Mouse (Mus musculus) myocyte (in vitro differentiated cells): ENCODE measurements around the gene F7. TPM values are rescaled to one million over a fixed set of nuclear protein-coding genes. Genes with fewer than 3 reads are reported as not detected.
"Not testable (repeated sequence)": the region's sequence is repeated elsewhere in the genome, so short reads cannot be mapped to it uniquely, and the experiment has no call there.

ENCODE experiments used
- H3K27me3 ChIP-seq: one replicate; pipeline ENCODE4 v1.6.1; 2011; ENCODE audit not compliant: control insufficient read depth, insufficient read depth, insufficient read length
- H3K36me3 ChIP-seq: one replicate; pipeline ENCODE4 v1.6.1; 2011; ENCODE audit not compliant: control insufficient read depth, insufficient read depth
- H3K4me2 ChIP-seq: one replicate; pipeline ENCODE4 v1.6.1; 2011; ENCODE audit warnings: low read depth, control low read depth
- H3K4me3 ChIP-seq: one replicate; pipeline ENCODE4 v1.5.1; 2011; ENCODE audit warnings: mild to moderate bottlenecking, control low read depth, moderate library complexity
- H3K79me2 ChIP-seq: one replicate; pipeline ENCODE4 v1.6.1; 2011; ENCODE audit not compliant: control insufficient read depth, insufficient read depth
- H3ac ChIP-seq: one replicate; pipeline ENCODE4 v1.6.1; 2011; ENCODE audit not compliant: control insufficient read depth, insufficient read length
- CEBPB ChIP-seq: IDR thresholded peaks from 2 replicates; pipeline ENCODE4 v1.6.1; 2011; ENCODE audit warnings: mild to moderate bottlenecking, moderate library complexity; ENCODE audit not compliant: poor library complexity, insufficient read depth, severe bottlenecking
- E2F4 ChIP-seq: IDR thresholded peaks from one replicate; pipeline ENCODE4 v1.6.1; 2011; ENCODE audit warnings: mild to moderate bottlenecking, control low read depth, moderate library complexity; ENCODE audit not compliant: insufficient read depth
- MAX ChIP-seq: IDR thresholded peaks from one replicate; pipeline ENCODE4 v1.6.1; 2011; ENCODE audit warnings: low read depth, mild to moderate bottlenecking, control low read depth
- MYOD1 ChIP-seq, 3 experiments: IDR thresholded peaks; one replicate each; pipeline ENCODE4 v1.6.1; 2011; ENCODE audit warnings: control low read depth in 2 of 3, low read depth in 2 of 3, mild to moderate bottlenecking in 2 of 3, moderate library complexity in 1 of 3; ENCODE audit not compliant: insufficient read length in 2 of 3, control insufficient read depth in 1 of 3
- MYOG ChIP-seq, 3 experiments: IDR thresholded peaks; one replicate each; pipeline ENCODE4 v1.6.1; 2011; ENCODE audit warnings: control low read depth in 2 of 3, low read depth in 2 of 3, mild to moderate bottlenecking in 2 of 3; ENCODE audit not compliant: insufficient read length in 2 of 3, control insufficient read depth in 1 of 3, insufficient read depth in 1 of 3
- POLR2A ChIP-seq: IDR thresholded peaks from one replicate; pipeline ENCODE4 v1.6.1; 2011; ENCODE audit warnings: low read depth, mild to moderate bottlenecking, control low read depth, moderate library complexity; ENCODE audit not compliant: insufficient read length
- POLR2AphosphoS2 ChIP-seq: IDR thresholded peaks from one replicate; pipeline ENCODE4 v1.6.1; 2011; ENCODE audit warnings: low read depth, control low read depth; ENCODE audit not compliant: insufficient read length
- REST ChIP-seq: IDR thresholded peaks from one replicate; pipeline ENCODE4 v1.6.1; 2011; ENCODE audit warnings: mild to moderate bottlenecking, control low read depth, moderate library complexity; ENCODE audit not compliant: insufficient read depth, insufficient read length
- SRF ChIP-seq: IDR thresholded peaks from one replicate; pipeline ENCODE4 v1.6.1; 2011; ENCODE audit warnings: low read depth; ENCODE audit not compliant: control insufficient read depth, insufficient read length
- TCF12 ChIP-seq: IDR thresholded peaks from one replicate; pipeline ENCODE4 v1.6.1; 2011; ENCODE audit warnings: mild to moderate bottlenecking, control low read depth; ENCODE audit not compliant: poor library complexity, insufficient read depth, severe bottlenecking
- TCF3 ChIP-seq: IDR thresholded peaks from one replicate; pipeline ENCODE4 v1.6.1; 2011; ENCODE audit warnings: low read depth, control low read depth; ENCODE audit not compliant: insufficient read length
- USF1 ChIP-seq: IDR thresholded peaks from one replicate; pipeline ENCODE4 v1.6.1; 2011; ENCODE audit warnings: low read depth, mild to moderate bottlenecking, control low read depth, moderate library complexity
- polyA plus RNA-seq: library from polyadenylated mRNA; unstranded; fragments of >200 nt; fragmentation: generic; extraction: Trizol; gene quantifications from one replicate; pipeline ENCODE4 v1.2.1, GENCODE M21; 2012; ENCODE audit warnings: missing spikeins

Gene F7
- polyA plus RNA-seq, 1 experiment = 0.08 TPM

GRCm38 (mm10) chr8:13060441-13061150 lies 34.8 kb downstream of the F7 start, which contains the start of gene Proz:
Gene Proz, plus strand, starts transcription at chr8:13060914.
- no peak within 1 kb of the TSS for H3K4me2 ChIP-seq
- TF ChIP-seq MYOG (IDR thresholded peaks at IDR 0.05; ENCODE audit: control insufficient read depth in 1 of 3, insufficient read depth in 1 of 3, insufficient read length in 2 of 3, low read depth in 2 of 3) = no peak
- TF ChIP-seq MYOD1 (IDR thresholded peaks at IDR 0.05; ENCODE audit: control insufficient read depth in 1 of 3, insufficient read length in 2 of 3, low read depth in 2 of 3) = no peak
- no peak for TF ChIP-seq TCF12
- no peak for TF ChIP-seq USF1
- no peak for TF ChIP-seq POLR2A
- no peak for TF ChIP-seq TCF3
- no peak for TF ChIP-seq CEBPB
- TF ChIP-seq POLR2AphosphoS2 = no peak
- TF ChIP-seq MAX = no peak
- no peak for TF ChIP-seq REST
- no peak for TF ChIP-seq SRF
- TF ChIP-seq E2F4 = no peak

GRCm38 (mm10) chr8:13063112-13063511 lies 37.3 kb downstream of the F7 start:
- Histone ChIP-seq H3ac (no peak overlapping the region), H3K4me2 (no peak overlapping the region), H3K27me3 (peaks cover 38% of the 10 kb centered on the region), H3K79me2 (no peaks in the 10 kb centered on the region), H3K4me3 (no peak overlapping the region), H3K36me3 (no peaks in the 10 kb centered on the region)
- no peak for TF ChIP-seq MAX
- TF ChIP-seq E2F4 = no peak
- TF ChIP-seq MYOD1 (IDR thresholded peaks at IDR 0.05; ENCODE audit: control insufficient read depth in 1 of 3, insufficient read length in 2 of 3, low read depth in 2 of 3) = no peak
- TF ChIP-seq SRF = no peak
- no peak for TF ChIP-seq TCF12
- TF ChIP-seq USF1 = no peak
- no peak for TF ChIP-seq REST
- TF ChIP-seq POLR2AphosphoS2 = no peak
- no peak for TF ChIP-seq CEBPB
- no peak for TF ChIP-seq TCF3
- TF ChIP-seq POLR2A = no peak
- no peak for TF ChIP-seq MYOG (IDR thresholded peaks at IDR 0.05; ENCODE audit: control insufficient read depth in 1 of 3, insufficient read depth in 1 of 3, insufficient read length in 2 of 3, low read depth in 2 of 3)

More at GRCm38 (mm10) chr8:13060441-13061150, 34.8 kb downstream of the F7 start, which contains the start of gene Proz:
- no peaks in the 10 kb centered on the region for H3K36me3 ChIP-seq
- H3ac ChIP-seq = no peak within 1 kb of the TSS
- no peaks in the 10 kb centered on the region for H3K79me2 ChIP-seq
- H3K4me3 ChIP-seq = no peak within 1 kb of the TSS
- peaks cover 56% of the 10 kb centered on the region for H3K27me3 ChIP-seq

- Histone ChIP-seq H3K4me3 (no peak overlapping the region), H3K36me3 (peaks cover 9% of the 10 kb centered on the region), H3K4me2 (no peak overlapping the region), H3K79me2 (no peaks in the 10 kb centered on the region), H3K27me3 (no peaks in the 10 kb centered on the region), H3ac (no peak overlapping the region)
- TF ChIP-seq E2F4 = no peak
- no peak for TF ChIP-seq TCF3
- no peak for TF ChIP-seq SRF
- TF ChIP-seq CEBPB = no peak
These were observed 47.4 kb downstream of the F7 start for GRCm38 (mm10) chr8:13073255-13073654.

DNA sequence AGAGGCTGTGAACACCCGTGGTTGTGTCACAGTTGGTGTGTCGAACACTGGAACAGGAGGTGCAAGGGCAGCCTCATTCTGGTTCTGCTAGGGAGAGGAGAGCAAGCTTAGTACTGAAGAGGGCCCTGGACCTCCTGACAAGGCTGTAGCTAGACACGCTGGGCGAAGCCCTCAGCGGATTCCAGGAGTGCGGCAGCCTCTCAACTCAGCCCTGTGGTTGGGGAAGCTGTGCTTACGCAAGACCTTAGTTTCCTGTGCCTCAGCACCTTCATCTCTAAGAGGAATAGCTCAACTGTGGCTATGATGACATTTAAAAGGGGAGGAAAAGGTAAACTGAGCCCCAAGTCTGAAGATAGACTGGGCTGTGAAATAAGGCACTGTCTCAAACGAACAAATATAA lies 49.2 kb downstream of the F7 start:
- TF ChIP-seq MYOG (IDR thresholded peaks at IDR 0.05; ENCODE audit: control insufficient read depth in 1 of 3, insufficient read depth in 1 of 3, insufficient read length in 2 of 3, low read depth in 2 of 3) (no peak), USF1 (no peak), MYOD1 (IDR thresholded peaks at IDR 0.05; ENCODE audit: control insufficient read depth in 1 of 3, insufficient read length in 2 of 3, low read depth in 2 of 3) (no peak), TCF12 (no peak), MAX (no peak), CEBPB (no peak), SRF (no peak), E2F4 (no peak), REST (no peak), POLR2AphosphoS2 (no peak), TCF3 (no peak), POLR2A (no peak)
- H3K36me3 ChIP-seq = peaks cover 14% of the 10 kb centered on the region
- H3K4me3 ChIP-seq = no peak overlapping the region
- no peaks in the 10 kb centered on the region for H3K79me2 ChIP-seq
- no peak overlapping the region for H3ac ChIP-seq
- no peaks in the 10 kb centered on the region for H3K27me3 ChIP-seq
- no peak overlapping the region for H3K4me2 ChIP-seq

DNA sequence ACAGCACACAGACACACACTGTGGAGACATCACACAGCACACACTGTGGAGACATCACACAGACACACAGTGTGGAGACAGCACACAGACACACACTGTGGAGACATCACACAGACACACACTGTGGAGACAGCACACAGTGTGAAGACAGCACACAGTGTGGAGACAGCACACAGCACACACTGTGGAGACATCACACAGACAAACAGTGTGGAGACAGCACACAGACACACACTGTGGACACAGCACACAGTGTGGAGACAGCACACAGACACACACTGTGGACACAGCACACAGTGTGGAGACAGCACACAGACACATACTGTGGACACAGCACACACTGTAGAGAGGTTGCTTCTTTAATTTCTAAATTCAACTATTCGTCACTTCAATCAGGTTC lies 49.7 kb downstream of the F7 start:
- not testable (repeated sequence) for H3K27me3 ChIP-seq, H3K4me2 ChIP-seq, H3K79me2 ChIP-seq, H3ac ChIP-seq, H3K4me3 ChIP-seq
- peaks cover 14% of the 10 kb centered on the region for H3K36me3 ChIP-seq
